Mouse (Mus musculus): ENCODE measurements around the gene Cacna1b. TPM values are rescaled to one million over a fixed set of nuclear protein-coding genes. Genes with fewer than 3 reads are reported as not detected.
A peak's percentile ranks its signal among the peaks of the same experiment; 100 is the strongest.

Gene Cacna1b
- polyA plus RNA-seq (2015; fragmentation: Nextera tagmentation; extraction: Ambion mirVana), result 8.1 and 8.7 TPM in 2 replicates

DNA sequence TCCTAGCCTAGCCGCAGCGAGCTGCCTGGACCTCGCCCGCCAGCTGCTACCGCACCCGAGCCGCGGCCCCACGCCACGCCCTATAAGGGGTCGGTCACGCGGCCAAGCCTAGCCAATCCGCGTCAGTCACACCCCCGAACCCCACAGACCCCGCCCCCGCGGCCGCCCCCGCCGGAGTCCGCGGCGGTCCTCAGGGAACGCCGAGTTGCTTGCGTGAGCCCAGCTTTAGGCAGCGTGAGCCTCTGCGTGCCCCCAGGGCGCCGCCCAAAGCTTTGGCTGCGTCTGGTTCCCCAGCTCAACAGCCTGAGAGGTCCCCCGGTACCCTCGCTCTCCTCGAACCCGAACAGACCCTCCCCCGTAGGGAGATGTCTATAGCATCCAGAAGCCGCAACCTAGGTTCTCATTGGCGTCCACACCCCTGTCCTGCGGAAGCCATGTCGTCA lies at the start of gene Cacna1b:
Cacna1b (minus strand) TSS at position 38 of the 443 bp plus-strand sequence.
- Histone ChIP-seq H3K9me3 (no peaks in the 10 kb centered on the region), H3K4me1 (replicated peaks) (peaks cover 42% of the 10 kb centered on the region), H3K4me3 (replicated peaks) (peak within 1 kb of the TSS; percentile 78), H3K27ac (peak within 1 kb of the TSS; percentile 84), H3K36me3 (peaks cover 9% of the 10 kb centered on the region; the same call in 1 of the 2 replicates), H3K4me2 (replicated peaks) (peak within 1 kb of the TSS; percentile 94), H3K9ac (replicated peaks) (peak within 1 kb of the TSS; percentile 85), H3K27me3 (peaks cover 18% of the 10 kb centered on the region)
- WGBS, result 0% methylated on average over 33 of the region's 42 CpGs
- peak; percentile 92 for ATAC-seq

DNA sequence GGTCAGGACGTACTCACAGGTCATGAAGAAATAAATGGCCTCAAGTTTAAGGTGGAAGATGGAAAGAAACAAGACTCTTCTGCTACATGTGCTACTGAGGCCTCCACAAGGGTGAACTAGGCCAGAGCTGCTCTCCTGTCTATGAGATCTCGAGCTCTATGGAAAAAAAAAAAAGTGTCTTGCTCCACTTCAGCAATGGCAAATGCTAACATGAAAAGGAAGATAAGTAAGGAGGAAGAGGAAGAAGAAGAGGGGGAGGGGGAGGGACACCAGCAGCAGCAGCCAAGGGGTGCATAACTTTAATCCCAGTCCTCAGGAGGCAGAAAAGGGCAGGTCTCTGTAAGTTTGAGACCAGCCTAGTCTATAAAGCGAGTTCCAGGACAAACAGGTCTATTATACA lies 46.8 kb upstream of the Cacna1b start:
- no peaks in the 10 kb centered on the region for H3K27me3 ChIP-seq
- H3K4me2 ChIP-seq (replicated peaks), result no peak overlapping the region
- no peaks in the 10 kb centered on the region for H3K4me1 ChIP-seq (replicated peaks)
- WGBS, result 90% methylated on average over 3 of the region's 3 CpGs
- no peak overlapping the region for H3K27ac ChIP-seq
- H3K9ac ChIP-seq (replicated peaks), result no peak overlapping the region
- no peaks in the 10 kb centered on the region for H3K9me3 ChIP-seq
- peaks cover 86% of the 10 kb centered on the region for H3K36me3 ChIP-seq
- H3K4me3 ChIP-seq (replicated peaks), result no peak overlapping the region
- ATAC-seq, result no peak

DNA sequence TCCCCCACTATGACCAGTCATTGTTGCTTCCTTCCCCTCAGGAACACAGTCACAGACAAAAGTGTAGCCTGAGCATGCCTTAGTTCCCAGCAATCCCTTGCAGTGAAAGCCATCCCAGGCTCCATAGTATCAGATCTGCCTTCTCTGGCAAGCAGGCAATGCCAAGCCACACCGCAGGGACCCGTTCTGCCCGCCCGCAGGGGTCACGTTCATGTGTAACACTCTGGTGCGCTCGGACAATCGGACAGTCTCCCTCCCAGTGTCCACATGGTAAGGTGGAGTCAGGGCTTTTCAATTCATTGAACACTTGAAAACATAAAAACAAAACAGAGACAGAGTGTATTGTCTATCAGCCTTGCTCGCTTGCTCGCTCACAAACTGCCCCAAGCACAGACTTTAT lies 44.7 kb upstream of the Cacna1b start:
- H3K27ac ChIP-seq, result no peak overlapping the region
- H3K4me2 ChIP-seq (replicated peaks), result no peak overlapping the region
- no peaks in the 10 kb centered on the region for H3K9me3 ChIP-seq
- no peaks in the 10 kb centered on the region for H3K4me1 ChIP-seq (replicated peaks)
- H3K27me3 ChIP-seq, result no peaks in the 10 kb centered on the region
- 81% methylated on average over 10 of the region's 10 CpGs for WGBS
- no peak overlapping the region for H3K9ac ChIP-seq (replicated peaks)
- no peak overlapping the region for H3K4me3 ChIP-seq (replicated peaks)
- peaks cover 89% of the 10 kb centered on the region for H3K36me3 ChIP-seq
- ATAC-seq, result no peak

DNA sequence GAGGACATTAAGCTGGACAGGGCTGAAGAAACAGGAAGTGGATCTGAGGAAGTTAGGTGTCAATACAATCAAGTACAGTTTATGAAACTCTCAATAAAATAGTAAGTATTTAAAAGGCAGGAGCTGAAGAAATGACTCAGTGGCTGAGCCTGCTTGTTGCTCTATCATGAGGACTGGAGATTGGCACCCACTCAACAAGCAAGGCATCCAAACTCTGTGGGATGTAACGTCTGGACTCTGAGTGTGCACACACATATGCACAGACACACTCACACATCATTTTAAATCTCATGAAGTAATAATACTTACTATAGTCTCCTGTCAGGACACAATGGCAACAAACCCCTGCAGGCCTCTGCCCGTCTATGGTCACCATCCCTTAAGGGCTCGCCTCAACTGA lies 44.1 kb upstream of the Cacna1b start:
- no peak overlapping the region for H3K27ac ChIP-seq
- H3K9ac ChIP-seq (replicated peaks), result no peak overlapping the region
- H3K4me2 ChIP-seq (replicated peaks), result no peak overlapping the region
- 91% methylated on average over 3 of the region's 3 CpGs for WGBS
- no peaks in the 10 kb centered on the region for H3K27me3 ChIP-seq
- H3K4me1 ChIP-seq (replicated peaks), result no peaks in the 10 kb centered on the region
- H3K9me3 ChIP-seq, result no peaks in the 10 kb centered on the region
- H3K4me3 ChIP-seq (replicated peaks), result no peak overlapping the region
- H3K36me3 ChIP-seq, result peaks cover 89% of the 10 kb centered on the region
- ATAC-seq, result no peak

DNA sequence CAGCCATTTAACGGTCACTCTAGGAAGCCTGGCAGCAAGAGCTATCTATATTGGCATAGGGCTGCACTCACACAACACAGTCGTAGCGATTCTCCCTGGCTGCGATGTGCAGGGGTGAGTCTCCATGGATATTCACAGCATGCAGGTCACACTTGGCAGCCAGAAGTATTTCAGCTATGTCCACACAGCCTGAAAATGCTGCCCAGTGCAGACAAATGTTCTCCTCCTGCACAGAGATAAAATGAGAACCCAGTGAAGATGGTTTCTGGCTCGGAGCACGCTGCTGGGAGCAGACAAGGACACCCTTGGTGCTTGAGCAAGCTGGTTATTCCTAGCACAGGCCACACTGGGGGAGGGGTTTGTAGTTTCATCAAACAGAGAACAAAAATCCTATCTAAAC lies 43.2 kb upstream of the Cacna1b start:
- no peak overlapping the region for H3K4me3 ChIP-seq (replicated peaks)
- H3K27me3 ChIP-seq, result no peaks in the 10 kb centered on the region
- no peak overlapping the region for H3K9ac ChIP-seq (replicated peaks)
- no peaks in the 10 kb centered on the region for H3K9me3 ChIP-seq
- H3K4me1 ChIP-seq (replicated peaks), result no peaks in the 10 kb centered on the region
- ATAC-seq, result no peak
- 88% methylated on average over 6 of the region's 6 CpGs for WGBS
- H3K36me3 ChIP-seq, result peaks cover 91% of the 10 kb centered on the region
- H3K27ac ChIP-seq, result no peak overlapping the region
- H3K4me2 ChIP-seq (replicated peaks), result no peak overlapping the region

DNA sequence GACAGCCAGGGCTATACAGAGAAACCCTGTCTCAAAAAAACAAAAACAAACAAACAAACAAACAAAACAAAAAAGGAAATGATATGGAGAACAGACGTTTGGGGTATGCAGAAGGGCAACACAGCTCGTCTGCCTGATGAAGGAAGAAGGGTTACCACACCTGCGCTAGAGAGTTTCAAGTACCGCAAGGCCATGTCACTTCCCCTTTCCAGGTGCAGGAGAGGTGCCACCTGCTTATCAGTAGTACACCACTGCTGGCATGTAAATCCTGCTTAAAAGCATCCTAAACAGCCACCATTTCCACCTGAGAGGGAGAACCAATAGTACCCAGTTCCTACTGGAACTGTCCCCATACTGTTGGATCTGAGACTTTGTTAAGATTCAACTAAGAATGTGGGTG lies 42.7 kb upstream of the Cacna1b start:
- H3K4me2 ChIP-seq (replicated peaks), result no peak overlapping the region
- no peaks in the 10 kb centered on the region for H3K9me3 ChIP-seq
- H3K36me3 ChIP-seq, result peaks cover 91% of the 10 kb centered on the region
- H3K9ac ChIP-seq (replicated peaks), result no peak overlapping the region
- no peaks in the 10 kb centered on the region for H3K4me1 ChIP-seq (replicated peaks)
- H3K27ac ChIP-seq, result no peak overlapping the region
- ATAC-seq, result no peak
- WGBS, result 90% methylated on average over 4 of the region's 4 CpGs
- H3K27me3 ChIP-seq, result no peaks in the 10 kb centered on the region
- no peak overlapping the region for H3K4me3 ChIP-seq (replicated peaks)

DNA sequence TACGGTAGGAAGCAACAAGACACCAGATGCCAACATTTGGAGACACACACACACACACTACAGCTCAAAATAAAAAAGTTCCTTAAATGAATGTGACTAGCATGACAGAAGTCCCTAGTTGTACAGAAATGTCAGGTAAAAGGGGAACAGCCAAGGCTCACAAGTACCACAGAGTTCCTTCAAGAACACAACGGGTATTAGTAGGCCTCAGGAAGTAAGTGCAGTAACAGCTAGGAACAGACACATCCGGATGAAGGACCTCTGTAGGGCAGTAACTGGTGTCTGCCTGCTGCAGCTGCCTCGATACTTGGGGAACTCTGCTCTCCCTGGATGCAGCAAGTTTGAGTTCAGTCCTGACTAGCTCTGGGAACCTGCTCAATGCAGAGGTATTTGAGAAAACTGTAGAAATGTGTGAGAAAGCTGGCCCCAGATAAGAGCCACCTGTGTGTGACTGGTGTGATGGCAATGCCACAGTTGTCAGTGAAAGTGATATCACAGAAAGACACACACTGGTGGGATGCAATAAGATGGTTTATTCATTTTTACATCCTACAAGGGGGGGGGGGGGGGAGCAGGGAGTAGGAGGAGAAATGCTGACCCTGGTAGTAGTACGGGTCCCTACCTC lies 34.0 kb upstream of the Cacna1b start:
- Histone ChIP-seq H3K4me3 (replicated peaks) (no peak overlapping the region), H3K27ac (no peak overlapping the region), H3K27me3 (no peaks in the 10 kb centered on the region), H3K4me2 (replicated peaks) (no peak overlapping the region), H3K4me1 (replicated peaks) (no peaks in the 10 kb centered on the region), H3K9ac (replicated peaks) (no peak overlapping the region), H3K36me3 (peaks cover 92% of the 10 kb centered on the region), H3K9me3 (no peaks in the 10 kb centered on the region)
- ATAC-seq, result no peak
- WGBS, result 91% methylated on average over 5 of the region's 5 CpGs

DNA sequence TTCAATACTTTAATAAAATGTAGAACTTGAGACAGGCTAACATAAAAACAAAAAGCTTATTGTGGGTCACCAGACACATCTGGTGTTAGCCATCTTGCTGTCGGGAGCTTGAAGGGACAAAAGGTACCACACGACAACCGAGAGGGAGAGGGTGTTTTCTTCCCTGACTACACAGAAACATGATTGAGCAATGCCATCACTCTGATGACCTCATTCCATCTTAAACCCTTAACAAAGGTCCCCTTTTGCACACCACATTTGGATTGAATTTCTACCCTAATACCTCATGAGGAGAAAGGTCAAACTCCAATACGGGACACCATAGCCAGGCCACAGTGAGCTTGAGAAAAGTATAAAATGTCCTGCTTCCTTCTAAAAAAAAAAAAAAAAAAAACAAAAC lies 24.3 kb upstream of the Cacna1b start:
- Histone ChIP-seq H3K9me3 (no peaks in the 10 kb centered on the region), H3K4me1 (replicated peaks) (no peaks in the 10 kb centered on the region), H3K4me3 (replicated peaks) (no peak overlapping the region), H3K27me3 (no peaks in the 10 kb centered on the region), H3K27ac (no peak overlapping the region), H3K36me3 (peaks cover 30% of the 10 kb centered on the region), H3K9ac (replicated peaks) (no peak overlapping the region), H3K4me2 (replicated peaks) (no peak overlapping the region)
- ATAC-seq, result no peak
- 64% methylated on average over 4 of the region's 4 CpGs for WGBS

DNA sequence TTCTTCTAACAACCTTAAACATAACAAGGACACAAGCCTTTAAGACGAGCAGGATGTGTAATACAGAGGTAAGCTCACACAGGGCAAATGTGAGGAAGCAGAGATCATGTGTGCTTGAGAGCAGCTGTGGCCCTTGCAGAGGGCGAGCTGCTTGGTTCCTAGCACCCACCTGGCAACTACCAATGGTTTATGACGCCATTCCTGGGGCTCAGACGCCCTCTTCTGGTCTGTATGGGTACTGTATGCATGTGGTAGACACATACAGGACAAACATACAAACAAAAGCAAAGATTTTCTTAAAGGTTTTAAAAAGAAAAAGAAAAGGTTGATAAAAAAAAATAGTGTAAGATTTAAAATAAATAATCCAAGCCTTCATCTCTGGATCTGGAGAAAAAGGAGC lies 18.3 kb upstream of the Cacna1b start:
- Histone ChIP-seq H3K4me1 (replicated peaks) (peaks cover 4% of the 10 kb centered on the region; the same call in 1 of the 2 replicates), H3K4me3 (replicated peaks) (no peak overlapping the region), H3K27ac (no peak overlapping the region), H3K4me2 (replicated peaks) (no peak overlapping the region), H3K36me3 (no peaks in the 10 kb centered on the region), H3K27me3 (no peaks in the 10 kb centered on the region), H3K9ac (replicated peaks) (no peak overlapping the region), H3K9me3 (no peaks in the 10 kb centered on the region)
- 44% methylated on average over 4 of the region's 4 CpGs for WGBS
- no peak for ATAC-seq

DNA sequence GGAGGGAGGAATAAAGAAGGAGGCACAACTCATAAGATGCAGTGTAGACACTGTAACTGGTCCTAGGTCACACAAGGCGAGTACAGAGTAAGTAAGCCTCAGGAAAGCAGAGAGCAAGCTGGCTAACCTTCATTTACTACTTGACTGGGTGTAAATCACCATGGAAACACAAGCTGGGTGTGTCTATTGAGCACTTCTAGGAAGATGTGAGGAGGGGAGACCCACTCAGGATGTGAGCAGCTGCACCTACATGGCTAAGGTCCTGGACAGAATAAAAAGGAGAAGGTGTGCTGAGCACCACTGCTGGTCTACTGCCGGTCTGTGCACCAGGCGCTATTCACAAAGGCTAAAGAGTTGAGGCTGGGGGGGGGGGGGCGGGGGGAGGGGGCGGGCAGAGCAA lies 13.9 kb upstream of the Cacna1b start:
- Histone ChIP-seq H3K4me3 (replicated peaks) (no peak overlapping the region), H3K27me3 (no peaks in the 10 kb centered on the region), H3K4me2 (replicated peaks) (no peak overlapping the region), H3K27ac (no peak overlapping the region), H3K9me3 (no peaks in the 10 kb centered on the region), H3K9ac (replicated peaks) (no peak overlapping the region), H3K36me3 (no peaks in the 10 kb centered on the region), H3K4me1 (replicated peaks) (peaks cover 4% of the 10 kb centered on the region; the same call in 1 of the 2 replicates)
- WGBS, result 9% methylated on average over 3 of the region's 5 CpGs
- ATAC-seq, result peak; percentile 65; the same call in 1 of the 2 replicates

DNA sequence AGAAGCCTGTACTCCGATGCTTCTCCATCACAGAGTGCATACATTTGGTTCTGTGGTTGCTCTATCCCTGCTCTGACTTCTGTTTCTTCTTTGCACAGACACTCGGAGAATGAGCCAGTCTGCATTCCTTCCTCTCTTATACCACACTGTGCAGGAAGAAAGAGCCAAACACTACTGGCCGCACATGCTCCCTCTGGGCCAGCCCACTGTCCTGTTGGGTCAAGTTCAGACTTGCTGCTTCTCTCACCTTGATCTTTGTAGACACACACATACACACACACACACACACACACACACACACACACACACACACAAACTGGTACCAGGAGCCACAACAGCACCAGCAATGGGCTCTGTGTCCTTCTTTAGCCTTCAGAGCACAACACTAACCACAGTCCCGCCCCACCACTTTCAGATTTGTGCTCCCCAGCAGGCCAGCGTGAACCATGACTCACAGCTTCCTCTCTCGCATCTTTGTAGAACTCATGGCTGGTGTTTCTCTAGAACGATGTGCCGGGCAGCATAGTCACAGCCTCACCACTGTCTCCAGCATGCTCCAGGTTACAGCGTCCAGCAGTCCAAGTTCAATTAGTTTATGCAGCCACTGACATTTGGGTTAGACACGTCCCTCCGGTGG lies 13.1 kb upstream of the Cacna1b start:
- Histone ChIP-seq H3K4me2 (replicated peaks) (no peak overlapping the region), H3K4me1 (replicated peaks) (peaks cover 4% of the 10 kb centered on the region; the same call in 1 of the 2 replicates), H3K4me3 (replicated peaks) (no peak overlapping the region), H3K9ac (replicated peaks) (no peak overlapping the region), H3K36me3 (no peaks in the 10 kb centered on the region), H3K27me3 (no peaks in the 10 kb centered on the region), H3K27ac (no peak overlapping the region), H3K9me3 (no peaks in the 10 kb centered on the region)
- no peak for ATAC-seq
- WGBS, result 82% methylated on average over 11 of the region's 11 CpGs

DNA sequence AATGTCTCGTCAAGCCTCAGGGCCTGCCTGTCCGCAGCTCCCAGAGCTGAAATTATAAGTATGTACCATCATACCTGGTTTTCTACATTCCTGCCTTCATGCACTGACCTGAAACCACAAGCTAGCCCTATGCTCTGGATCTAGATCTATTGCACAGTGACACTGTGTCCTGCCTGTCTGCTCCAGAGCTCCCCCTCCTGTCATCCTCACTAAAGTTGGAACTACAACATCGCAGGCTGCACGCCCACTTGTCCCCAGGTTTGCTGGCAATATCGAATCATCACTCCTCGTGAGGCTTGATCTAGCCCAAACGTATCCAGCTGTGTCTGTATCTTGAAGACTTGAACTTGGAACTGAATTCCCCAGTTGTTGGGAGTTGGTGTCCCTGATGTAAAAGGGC lies 11.9 kb upstream of the Cacna1b start:
- Histone ChIP-seq H3K36me3 (no peaks in the 10 kb centered on the region), H3K4me2 (replicated peaks) (no peak overlapping the region), H3K27me3 (0 out of 2 replicates have a peak, but pooled peaks cover 6% of the 10 kb centered on the region), H3K4me1 (replicated peaks) (peaks cover 4% of the 10 kb centered on the region; the same call in 1 of the 2 replicates), H3K9ac (replicated peaks) (no peak overlapping the region), H3K9me3 (no peaks in the 10 kb centered on the region), H3K27ac (no peak overlapping the region), H3K4me3 (replicated peaks) (no peak overlapping the region)
- 69% methylated on average over 7 of the region's 7 CpGs for WGBS
- ATAC-seq, result no peak

All from midbrain, embryonic 13.5 days (tissue).